Mouse (Mus musculus) forebrain, postnatal 0 days (tissue): ENCODE measurements around the gene Bbox1. TPM values are rescaled to one million over a fixed set of nuclear protein-coding genes. Genes with fewer than 3 reads are reported as not detected.
A peak's percentile ranks its signal among the peaks of the same experiment; 100 is the strongest.

Experiments
- ATAC-seq: fragments of 200-750 bp; cut with Nextera tagmentation; 2 replicates; pipeline ENCODE4 v1.8.0; 2017; ENCODE audit warnings: mild to moderate bottlenecking, moderate library complexity
- DNase-seq: peaks from one replicate; pipeline ENCODE4 v3.0.0-alpha.2; 2015
- H3K27ac ChIP-seq: fragments of 300-500 bp; sonication (generic); 2 replicates; pipeline ENCODE4 v1.5.1; 2014; ENCODE audit warnings: low read depth, mild to moderate bottlenecking, antibody characterized with exemption, low read length, moderate library complexity, mixed read lengths
- H3K27me3 ChIP-seq: fragments of 300-500 bp; sonication (generic); 2 replicates; pipeline ENCODE4 v1.6.1; 2014; ENCODE audit warnings: mild to moderate bottlenecking, low read length, mixed read lengths; ENCODE audit not compliant: insufficient read depth
- H3K36me3 ChIP-seq: fragments of 300-500 bp; sonication (generic); 2 replicates; pipeline ENCODE4 v1.6.1; 2014; ENCODE audit warnings: mild to moderate bottlenecking, moderate library complexity; ENCODE audit not compliant: insufficient read depth
- H3K4me1 ChIP-seq: fragments of 300-500 bp; sonication (generic); 2 replicates; pipeline ENCODE4 v1.6.1; 2014; ENCODE audit warnings: antibody characterized with exemption; ENCODE audit not compliant: insufficient read depth
- H3K4me2 ChIP-seq: fragments of 300-500 bp; sonication (generic); 2 replicates; pipeline ENCODE4 v1.6.1; 2014; ENCODE audit warnings: low read depth, mild to moderate bottlenecking, moderate library complexity
- H3K4me3 ChIP-seq: fragments of 300-500 bp; sonication (generic); 2 replicates; pipeline ENCODE4 v1.5.1; 2014; ENCODE audit warnings: low read depth, low read length, mixed read lengths
- H3K9ac ChIP-seq: fragments of 300-500 bp; sonication (generic); 2 replicates; pipeline ENCODE4 v1.6.1; 2014; ENCODE audit warnings: mild to moderate bottlenecking
- H3K9me3 ChIP-seq: fragments of 300-500 bp; sonication (generic); 2 replicates; pipeline ENCODE4 v1.6.1; 2016; ENCODE audit warnings: low read length
- CTCF ChIP-seq: sonication (generic); IDR thresholded peaks from 2 replicates; pipeline ENCODE4 v1.5.1; 2016; ENCODE audit warnings: antibody characterized with exemption, control low read depth, low read depth
- WGBS: fragments of 180-500 bp; shearing (Covaris S2); extraction: QIAGEN DNeasy Blood & Tissue Kit; methylation state at CpG from one replicate; pipeline ENCODE4 v1.1.7; 2014; 5-methylcytosine and 5-hydroxymethylcytosine counted together
- polyA plus RNA-seq: library from polyadenylated mRNA; unstranded; fragments of >200 nt; fragmentation: Nextera tagmentation; extraction: Ambion mirVana; gene quantifications from 2 replicates; pipeline ENCODE4 v1.2.1, GENCODE M21; 2015
- total RNA-seq: library from RNA; depleted of rRNA; stranded (reverse); fragments of >200 nt; gene quantifications from 2 replicates; pipeline ENCODE4 v1.2.3, GENCODE M21; 2014; rRNA removed

Gene Bbox1
- 1.3 and 1.5 TPM in 2 replicates for total RNA-seq
- 1.2 and 2.2 TPM in 2 replicates for polyA plus RNA-seq

DNA sequence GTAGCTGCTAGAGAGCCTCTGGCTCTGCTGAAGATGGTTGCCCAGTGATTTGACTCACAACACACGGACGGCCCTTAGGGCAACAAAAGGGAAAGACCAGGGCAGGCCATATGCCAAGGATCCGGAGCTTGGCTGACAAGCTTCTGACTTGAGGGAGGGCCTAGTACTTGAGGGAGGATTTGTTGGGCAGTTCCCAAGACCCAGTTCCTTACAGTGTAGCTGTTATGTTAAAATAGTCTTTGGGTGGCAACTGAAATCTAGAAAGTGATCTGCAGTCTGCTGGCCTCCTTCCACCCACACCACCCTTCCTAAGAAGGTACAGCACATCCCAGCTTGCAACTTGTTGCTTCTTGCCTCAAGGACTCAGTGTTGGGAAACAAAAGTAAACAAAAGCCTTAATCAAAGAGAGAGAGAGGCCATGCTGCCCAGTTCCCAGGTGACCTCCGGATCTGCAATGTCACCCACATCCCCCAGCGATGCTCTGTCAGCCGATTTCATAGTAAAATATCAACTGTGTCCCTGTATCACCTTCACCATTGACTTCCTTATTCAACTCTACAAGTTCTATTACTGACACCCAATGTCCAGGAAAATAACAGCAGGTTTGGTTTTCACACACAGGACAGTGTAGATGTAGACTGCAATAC lies at the start of gene Bbox1:
Bbox1 (minus strand) TSS at position 52 of the 647 bp plus-strand sequence.
- Histone ChIP-seq H3K36me3 (no peaks in the 10 kb centered on the region), H3K9me3 (no peaks in the 10 kb centered on the region), H3K4me2 (no peak within 1 kb of the TSS), H3K27ac (no peak within 1 kb of the TSS), H3K4me1 (no peaks in the 10 kb centered on the region), H3K4me3 (no peak within 1 kb of the TSS), H3K27me3 (no peaks in the 10 kb centered on the region), H3K9ac (no peak within 1 kb of the TSS)
- DNase-seq (no peak), ATAC-seq (peak; percentile 58)
- no peak for TF ChIP-seq CTCF
- WGBS, result 71% methylated on average over 6 of the region's 6 CpGs

DNA sequence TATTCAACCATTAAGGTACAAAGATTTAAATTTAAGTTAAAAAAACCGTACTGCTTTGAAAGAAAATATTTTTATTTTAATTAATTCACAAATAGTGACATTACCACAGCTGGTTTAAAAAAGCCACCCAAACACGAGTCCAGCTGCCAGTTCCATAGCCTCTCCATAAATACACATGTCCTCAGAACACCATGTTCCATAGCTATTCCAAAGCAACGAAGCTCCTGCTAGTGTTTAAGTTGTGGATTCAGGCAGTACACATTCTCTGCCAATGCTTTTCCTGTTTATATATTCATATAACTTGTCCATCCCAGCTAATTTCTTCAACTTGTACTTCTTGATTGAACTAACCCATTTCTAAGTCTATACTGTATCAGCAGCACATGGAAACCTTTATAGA lies 49.5 kb upstream of the Bbox1 start:
- DNase-seq (no peak), ATAC-seq (no peak)
- H3K36me3 ChIP-seq, result no peaks in the 10 kb centered on the region
- H3K4me2 ChIP-seq, result no peak overlapping the region
- no peak overlapping the region for H3K27ac ChIP-seq
- 78% methylated on average over 3 of the region's 3 CpGs for WGBS
- H3K9ac ChIP-seq, result no peak overlapping the region
- TF ChIP-seq CTCF, result no peak
- no peak overlapping the region for H3K4me3 ChIP-seq
- 0 out of 2 replicates have a peak, but pooled peaks cover 4% of the 10 kb centered on the region for H3K4me1 ChIP-seq
- H3K9me3 ChIP-seq, result no peaks in the 10 kb centered on the region
- H3K27me3 ChIP-seq, result peaks cover 4% of the 10 kb centered on the region; the same call in 1 of the 2 replicates

GRCm38 (mm10) chr2:110362432-110363283 lies 48.3 kb upstream of the Bbox1 start, which contains the start of gene Fibin:
TSS of gene Fibin (minus strand) at chr2:110363183.
- peak within 1 kb of the TSS; percentile 52 for H3K9ac ChIP-seq
- peak within 1 kb of the TSS; percentile 47 for H3K4me3 ChIP-seq
- H3K27ac ChIP-seq, result no peak within 1 kb of the TSS
- peaks cover 4% of the 10 kb centered on the region; the same call in 1 of the 2 replicates for H3K27me3 ChIP-seq
- H3K4me2 ChIP-seq, result peak within 1 kb of the TSS; percentile 80
- 4% methylated on average over 33 of the region's 33 CpGs for WGBS
- H3K36me3 ChIP-seq, result no peaks in the 10 kb centered on the region
- ATAC-seq (peak; percentile 85), DNase-seq (peak; percentile 58)
- TF ChIP-seq CTCF, result peak; percentile 52
- H3K9me3 ChIP-seq, result no peaks in the 10 kb centered on the region
- 0 out of 2 replicates have a peak, but pooled peaks cover 4% of the 10 kb centered on the region for H3K4me1 ChIP-seq

GRCm38 (mm10) chr2:110353302-110353970 lies 39.1 kb upstream of the Bbox1 start:
- 68% methylated on average over 5 of the region's 5 CpGs for WGBS
- H3K9ac ChIP-seq, result no peak overlapping the region
- TF ChIP-seq CTCF, result no peak

DNA sequence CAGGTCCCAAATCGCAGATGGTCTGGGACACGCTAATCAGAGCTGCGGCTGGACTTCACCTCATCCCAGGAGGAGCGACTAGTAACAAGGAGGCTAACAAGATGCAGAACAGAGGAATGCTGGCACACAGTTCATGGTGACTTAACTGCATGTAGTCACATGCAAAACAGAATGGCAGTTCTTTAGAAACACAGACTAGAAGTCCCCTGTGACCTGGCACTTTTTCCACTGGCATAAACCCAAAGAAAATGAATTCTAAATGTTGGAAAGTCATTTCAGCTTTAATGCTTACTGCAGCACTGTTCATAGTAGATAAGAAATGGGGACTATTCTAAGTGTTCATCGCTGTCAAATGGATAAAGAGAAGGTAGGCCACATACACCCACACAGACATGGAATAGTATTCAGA lies 37.5 kb upstream of the Bbox1 start:
- Histone ChIP-seq H3K4me1 (no peaks in the 10 kb centered on the region), H3K27me3 (no peaks in the 10 kb centered on the region), H3K4me2 (no peak overlapping the region), H3K27ac (no peak overlapping the region), H3K9me3 (no peaks in the 10 kb centered on the region), H3K4me3 (no peak overlapping the region), H3K9ac (no peak overlapping the region), H3K36me3 (no peaks in the 10 kb centered on the region)
- ATAC-seq (peak; percentile 34; the same call in 1 of the 2 replicates), DNase-seq (no peak)
- TF ChIP-seq CTCF, result no peak
- WGBS, result 31% methylated on average over 5 of the region's 5 CpGs

More at GRCm38 (mm10) chr2:110353302-110353970, 39.1 kb upstream of the Bbox1 start:
- Histone ChIP-seq H3K4me2 (no peak overlapping the region), H3K4me3 (no peak overlapping the region), H3K9me3 (no peaks in the 10 kb centered on the region), H3K36me3 (no peaks in the 10 kb centered on the region), H3K4me1 (no peaks in the 10 kb centered on the region), H3K27me3 (no peaks in the 10 kb centered on the region), H3K27ac (no peak overlapping the region)
- no peak for DNase-seq
- ATAC-seq, result no peak

GRCm38 (mm10) chr2:110351406-110351805 lies 37.0 kb upstream of the Bbox1 start:
- Histone ChIP-seq H3K4me1 (no peaks in the 10 kb centered on the region), H3K9ac (no peak overlapping the region), H3K27ac (no peak overlapping the region), H3K27me3 (no peaks in the 10 kb centered on the region), H3K36me3 (no peaks in the 10 kb centered on the region), H3K4me2 (no peak overlapping the region), H3K4me3 (no peak overlapping the region), H3K9me3 (no peaks in the 10 kb centered on the region)
- WGBS, result 27% methylated on average over 1 of the region's 1 CpGs
- no peak for DNase-seq
- TF ChIP-seq CTCF, result no peak
- ATAC-seq, result no peak
